Mouse (Mus musculus) kidney, adult 10 weeks (tissue): ENCODE data around the gene Dld. TPM values are rescaled to one million over a fixed set of nuclear protein-coding genes. Genes with fewer than 3 reads are reported as not detected.

ENCODE experiments used
- polyA plus RNA-seq: library from polyadenylated mRNA; stranded (reverse); fragments of 350-450 nt; fragmentation: Illumina TruSeq; extraction: RNeasy Lipid Tissue Mini Kit (QIAGEN cat#74804); gene quantifications from one replicate; pipeline ENCODE4 v1.2.3, GENCODE M21; 2014; ENCODE audit warnings: low read depth, low replicate concordance

The Dld gene
- polyA plus RNA-seq = 996 TPM

GRCm38 (mm10) chr12:31350944-31351928 is at the start of gene Dld:
TSS of gene Dld (minus strand) at chr12:31351453.

GRCm38 (mm10) chr12:31390571-31390970 is 39.3 kb upstream of the Dld start, which contains the start of gene Slc26a3:
TSS of gene Slc26a3 (plus strand) at chr12:31390871.

Other genes with a start within 250 kb of the Dld start
- not detected for gene Gm6993, start 110.7 kb downstream of the Dld start, polyA plus RNA-seq
- gene Lamb1, start 86.2 kb downstream of the Dld start, polyA plus RNA-seq = 42.9 TPM
- 0.20 TPM for gene Slc26a3, start 39.4 kb upstream of the Dld start, polyA plus RNA-seq
- 19.8 TPM for gene Cbll1, start 148.2 kb upstream of the Dld start, polyA plus RNA-seq
- gene Slc26a4, start 208.5 kb upstream of the Dld start, polyA plus RNA-seq = 59.4 TPM